ENCODE assay signal across 7 mouse cellular contexts in genomic region chr15:10981377-10982063, GRCm38 (mm10). TPM values are rescaled to one million over a fixed set of nuclear protein-coding genes. Genes with fewer than 3 reads are reported as not detected.
A peak's percentile ranks its signal among the peaks of the same experiment; 100 is the strongest.
DNase-seq lines count a peak whose midpoint lies in the region; ATAC-seq lines count a peak whose summit lies in the region.

TSS of gene Amacr (plus strand) at chr15:10981756.

- intact Hi-C loops in left cerebral cortex, postnatal 36 days (cut with DNase I): loop anchor here (2.0 to 10.0 kb wide), 2 partner anchors 61 to 497 kb away; partner anchors contain the start of genes Brix1 and Rad1

- H3K4me1 ChIP-seq in intestine, embryonic 16.5 days (ENCODE audit: control insufficient read depth, insufficient read depth, low read length): peaks cover 19% of the 10 kb centered on the region; the same call in 1 of the 2 replicates
- H3K4me1 ChIP-seq in midbrain, embryonic 11.5 days (ENCODE audit: control insufficient read depth, insufficient read depth, low read length): no peaks in the 10 kb centered on the region; the same call in 1 of the 2 replicates

- H3K9ac ChIP-seq in intestine, embryonic 16.5 days (ENCODE audit: low read depth, low read length): peak within 1 kb of the TSS; percentile 93
- H3K9ac ChIP-seq in midbrain, embryonic 11.5 days (ENCODE audit: low read length): peak within 1 kb of the TSS; percentile 81

- whole genome bisulfite sequencing in intestine, embryonic 16.5 days: under 1% methylated on average over 51 of the region's 52 CpGs
- under 1% methylated on average over 52 of the region's 52 CpGs for WGBS in midbrain, embryonic 11.5 days

- no peaks in the 10 kb centered on the region for H3K9me3 ChIP-seq in intestine, embryonic 16.5 days (ENCODE audit: control insufficient read depth, low read length)
- H3K9me3 ChIP-seq in midbrain, embryonic 11.5 days (ENCODE audit: control insufficient read depth, low read length): no peaks in the 10 kb centered on the region

- H3K4me2 ChIP-seq in intestine, embryonic 16.5 days (ENCODE audit: low read depth, low read length): peak within 1 kb of the TSS; percentile 77
- H3K4me2 ChIP-seq in midbrain, embryonic 11.5 days: peak within 1 kb of the TSS; percentile 61

- peak; percentile 82 for DNase-seq in adrenal gland, adult 8-10 months
- DNase-seq in embryo, embryonic 9.5 days (ENCODE audit: extremely low spot score): peak; percentile 95
- peak; percentile 80 to 88 for DNase-seq in gastrocnemius, postnatal 4 days (ENCODE audit: low spot score in 2 of 2)
- peak; percentile 93 to 95 for DNase-seq in left cerebral cortex, postnatal 36 days (ENCODE audit: low spot score in 2 of 2)
- peak; percentile 99 for DNase-seq in midbrain, embryonic 11.5 days (ENCODE audit: low spot score, missing footprints)
- DNase-seq in skeletal muscle tissue, adult 2 months (ENCODE audit: low read depth, low spot score): peak; percentile 94

- H3K36me3 ChIP-seq in intestine, embryonic 16.5 days (ENCODE audit: control insufficient read depth, insufficient read depth, low read length): no peaks in the 10 kb centered on the region
- H3K36me3 ChIP-seq in midbrain, embryonic 11.5 days (ENCODE audit: control insufficient read depth, insufficient read depth, low read length): no peaks in the 10 kb centered on the region

- H3K4me3 ChIP-seq in intestine, embryonic 16.5 days (ENCODE audit: low read length): peak within 1 kb of the TSS; percentile 80
- peak within 1 kb of the TSS; percentile 52 for H3K4me3 ChIP-seq in midbrain, embryonic 11.5 days (ENCODE audit: low read depth, low read length)

- H3K27me3 ChIP-seq in intestine, embryonic 16.5 days (replicated peaks; ENCODE audit: control insufficient read depth, insufficient read depth, low read length): no peaks in the 10 kb centered on the region
- no peaks in the 10 kb centered on the region for H3K27me3 ChIP-seq in midbrain, embryonic 11.5 days (ENCODE audit: control insufficient read depth, insufficient read depth, low read length)

- ATAC-seq in intestine, embryonic 16.5 days: peak; percentile 98
- ATAC-seq in midbrain, embryonic 11.5 days (ENCODE audit: low FRiP score): peak; percentile 100

- H3K27ac ChIP-seq in intestine, embryonic 16.5 days (ENCODE audit: low read length): peak within 1 kb of the TSS; percentile 90
- H3K27ac ChIP-seq in midbrain, embryonic 11.5 days (ENCODE audit: low read depth, low read length): no peak within 1 kb of the TSS; the same call in 1 of the 2 replicates

RNA-seq across cellular contexts. Expression of gene Amacr, which starts in this region (rescaled TPM):
- total RNA-seq in adrenal gland, adult 8-10 months (2022): 10 to 100 TPM; 11.2 to 20.5 (median 17.5) TPM
- 10 to 100 TPM; 19.0 to 22.1 TPM for total RNA-seq in gastrocnemius, postnatal 4 days (2021)
- polyA plus RNA-seq in intestine, embryonic 16.5 days (2015; fragmentation: Nextera tagmentation; extraction: Ambion mirVana): 27.1 and 29.4 TPM in 2 replicates
- total RNA-seq in left cerebral cortex, postnatal 36 days (2021): 1 to 10 TPM; 9.5 to 10.0 TPM
- polyA plus RNA-seq in midbrain, embryonic 11.5 days (2014; fragmentation: Nextera tagmentation; extraction: Ambion mirVana): 10.1 and 11.9 TPM in 2 replicates
